In the genomic region with DNA sequence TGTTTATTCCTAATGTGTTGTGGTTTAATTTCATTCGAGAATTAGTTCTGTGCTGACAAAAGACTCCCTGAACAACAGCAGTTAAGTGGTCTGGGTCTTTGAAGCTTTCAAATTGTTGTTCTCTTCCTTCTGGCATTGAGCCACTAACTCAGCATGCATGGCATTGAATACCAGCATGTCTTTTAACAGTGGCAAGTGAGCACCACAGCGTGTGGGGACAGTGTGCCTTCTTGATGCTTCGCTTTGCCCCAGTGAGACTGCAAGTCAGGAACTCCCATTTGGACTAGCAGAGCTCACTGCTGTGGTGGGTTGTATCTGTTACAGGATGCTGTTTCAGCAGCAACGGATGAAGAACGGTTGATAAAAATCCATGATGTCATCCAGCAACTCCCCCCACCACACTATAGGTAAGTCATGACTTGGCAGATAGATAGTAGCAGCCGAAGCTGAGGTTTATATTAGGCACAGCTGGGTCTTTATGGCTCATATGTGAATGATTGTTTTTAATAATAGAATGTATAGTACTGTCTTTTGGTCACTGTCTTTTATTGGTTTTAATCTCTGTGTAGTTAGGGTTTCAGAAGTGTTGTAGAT, we compare ENCODE assay signal across 17 mouse cellular contexts.
DNase-seq lines count a peak whose midpoint lies in the region; ATAC-seq and TF ChIP-seq lines count a peak whose summit lies in the region.
"Had no signal": no experiment of that assay in that cellular context is flagged by ENCODE, and none has a peak within 500 bp of the region (broad histone marks: within the 10 kb centered on the region; RNA-seq: fewer than 3 reads in every experiment).

No protein-coding gene starts in this region.

- H3K27ac ChIP-seq in hindbrain, embryonic 15.5 days (replicated peaks) = no peak overlapping the region
- no peak overlapping the region for H3K27ac ChIP-seq in hindbrain, embryonic 11.5 days (ENCODE audit: low read depth, low read length)
- H3K27ac ChIP-seq in midbrain, postnatal 0 days (ENCODE audit: low read depth, low read length) = no peak overlapping the region
- H3K27ac ChIP-seq: embryonic facial prominence, embryonic 13.5 days; limb, embryonic 12.5 days; liver, embryonic 14.5 days had no signal

- no peak overlapping the region for H3K4me3 ChIP-seq in hindbrain, embryonic 15.5 days
- no peak overlapping the region for H3K4me3 ChIP-seq in hindbrain, embryonic 11.5 days (ENCODE audit: low read depth, low read length)
- H3K4me3 ChIP-seq in midbrain, postnatal 0 days (ENCODE audit: low read depth, low read length) = no peak overlapping the region
- H3K4me3 ChIP-seq: embryonic facial prominence, embryonic 13.5 days; limb, embryonic 12.5 days had no signal

- 35% methylated on average over 6 of the region's 6 CpGs for WGBS in hindbrain, embryonic 15.5 days
- WGBS in hindbrain, embryonic 11.5 days = 64% methylated on average over 6 of the region's 6 CpGs
- WGBS in midbrain, postnatal 0 days = 26% methylated on average over 6 of the region's 6 CpGs

- H3K9me3 ChIP-seq in hindbrain, embryonic 15.5 days = no peaks in the 10 kb centered on the region
- no peaks in the 10 kb centered on the region for H3K9me3 ChIP-seq in hindbrain, embryonic 11.5 days (ENCODE audit: control insufficient read depth, low read length)
- no peaks in the 10 kb centered on the region for H3K9me3 ChIP-seq in midbrain, postnatal 0 days (ENCODE audit: low read length)
- H3K9me3 ChIP-seq: embryonic facial prominence, embryonic 13.5 days; limb, embryonic 12.5 days had no signal

- H3K4me2 ChIP-seq in hindbrain, embryonic 15.5 days = no peak overlapping the region
- no peak overlapping the region for H3K4me2 ChIP-seq in hindbrain, embryonic 11.5 days (replicated peaks; ENCODE audit: low read depth, low read length)
- no peak overlapping the region for H3K4me2 ChIP-seq in midbrain, postnatal 0 days (ENCODE audit: low read depth, low read length, poor library complexity, severe bottlenecking)
- H3K4me2 ChIP-seq: embryonic facial prominence, embryonic 13.5 days; limb, embryonic 12.5 days had no signal

- no peak for TF ChIP-seq CTCF in brain, embryonic 14.5 days (IDR thresholded peaks at IDR 0.05; ENCODE audit: borderline replicate concordance, extremely low read depth, insufficient read depth, insufficient read length)
- no peak for TF ChIP-seq CTCF in midbrain, postnatal 0 days (IDR thresholded peaks at IDR 0.05)

- ATAC-seq in hindbrain, embryonic 15.5 days (ENCODE audit: low FRiP score, low read depth) = peak; percentile 59; the same call in 1 of the 2 replicates
- ATAC-seq in hindbrain, embryonic 11.5 days (ENCODE audit: low FRiP score) = no peak
- ATAC-seq in midbrain, postnatal 0 days (ENCODE audit: low FRiP score) = peak; percentile 38; the same call in 1 of the 2 replicates

- H3K27me3 ChIP-seq in hindbrain, embryonic 15.5 days = no peaks in the 10 kb centered on the region
- no peaks in the 10 kb centered on the region for H3K27me3 ChIP-seq in hindbrain, embryonic 11.5 days (ENCODE audit: control insufficient read depth, insufficient read depth, low read length)
- no peaks in the 10 kb centered on the region for H3K27me3 ChIP-seq in midbrain, postnatal 0 days (ENCODE audit: insufficient read depth, low read length)
- H3K27me3 ChIP-seq: embryonic facial prominence, embryonic 13.5 days; limb, embryonic 12.5 days had no signal

- peaks cover 23% of the 10 kb centered on the region for H3K36me3 ChIP-seq in hindbrain, embryonic 15.5 days
- H3K36me3 ChIP-seq in hindbrain, embryonic 11.5 days (ENCODE audit: control insufficient read depth, insufficient read depth, low read length) = no peaks in the 10 kb centered on the region; the same call in 1 of the 2 replicates
- peaks cover 4% of the 10 kb centered on the region for H3K36me3 ChIP-seq in midbrain, postnatal 0 days (ENCODE audit: insufficient read depth, low read length)

- H3K9ac ChIP-seq in hindbrain, embryonic 15.5 days = no peak overlapping the region
- no peak overlapping the region for H3K9ac ChIP-seq in hindbrain, embryonic 11.5 days (ENCODE audit: low read depth, low read length)
- no peak overlapping the region for H3K9ac ChIP-seq in midbrain, postnatal 0 days (replicated peaks; ENCODE audit: low read length, poor library complexity, severe bottlenecking)
- H3K9ac ChIP-seq: embryonic facial prominence, embryonic 13.5 days; limb, embryonic 12.5 days; liver, embryonic 14.5 days had no signal

- no peak for TF ChIP-seq POLR2A in brain, embryonic 14.5 days (IDR thresholded peaks at IDR 0.05; ENCODE audit: borderline replicate concordance, extremely low read depth, insufficient read depth, insufficient read length, poor library complexity, severe bottlenecking)

- H3K4me1 ChIP-seq in hindbrain, embryonic 15.5 days (replicated peaks) = no peaks in the 10 kb centered on the region; the same call in none of the 2 replicates
- H3K4me1 ChIP-seq in hindbrain, embryonic 11.5 days (replicated peaks; ENCODE audit: control insufficient read depth, insufficient read depth, low read length) = no peaks in the 10 kb centered on the region
- no peaks in the 10 kb centered on the region for H3K4me1 ChIP-seq in midbrain, postnatal 0 days (ENCODE audit: insufficient read depth, low read length)
- H3K4me1 ChIP-seq: embryonic facial prominence, embryonic 13.5 days; limb, embryonic 12.5 days had no signal

- DNase-seq in cerebellum, postnatal 14 days = peak; percentile 25 to 26
- no peak for DNase-seq in cerebellum, adult 9-11 months
- DNase-seq in hindbrain, embryonic 11.5 days (ENCODE audit: low spot score) = no peak
- peak; percentile 78 for DNase-seq in brain, embryonic 14.5 days (ENCODE audit: low read depth)
- peak; percentile 69 for DNase-seq in midbrain, postnatal 0 days (ENCODE audit: low spot score)
- no peak for DNase-seq in gastrocnemius, adult 8-10 months (ENCODE audit: low spot score in 2 of 2)
- DNase-seq in ovary, postnatal 36 days (ENCODE audit: low spot score) = no peak
- DNase-seq: adrenal gland, adult 8-10 months; cerebellum, adult 11-12 months; kidney, adult 11 months; kidney, postnatal 10 days; right cerebral cortex, postnatal 25 days; thymus, postnatal 14 days had no signal

Comparison
In these comparisons a context has a peak if more than half of its experiments do, and no peak if none do; other contexts are left out.
1. DNase-seq: peak in cerebellum, postnatal 14 days (2 of 2), brain, embryonic 14.5 days (single experiment) and midbrain, postnatal 0 days (single experiment); none in cerebellum, adult 9-11 months (single experiment), hindbrain, embryonic 11.5 days (single experiment), gastrocnemius, adult 8-10 months (0 of 2) and ovary, postnatal 36 days (single experiment).